Mouse (Mus musculus) hindbrain, embryonic 14.5 days (tissue): ENCODE data around the gene Cryba4. TPM values are rescaled to one million over a fixed set of nuclear protein-coding genes. Genes with fewer than 3 reads are reported as not detected.

Source experiments
- ATAC-seq: fragments of 200-750 bp; cut with Nextera tagmentation; 2 replicates; pipeline ENCODE4 v1.8.0; 2017; ENCODE audit warnings: moderate number of reproducible peaks, mild to moderate bottlenecking, moderate TSS enrichment, moderate library complexity; ENCODE audit not compliant: low FRiP score
- DNase-seq: peaks from one replicate; pipeline ENCODE4 v3.0.0-alpha.2; 2015; ENCODE audit warnings: low spot score
- H3K27ac ChIP-seq: fragments of 300-500 bp; sonication (generic); 2 replicates; pipeline ENCODE4 v1.5.1; 2014; ENCODE audit warnings: mild to moderate bottlenecking, moderate library complexity
- H3K27me3 ChIP-seq: fragments of 300-500 bp; sonication (generic); 2 replicates; pipeline ENCODE4 v1.6.1; 2014; ENCODE audit warnings: mild to moderate bottlenecking, low read length, mixed read lengths; ENCODE audit not compliant: control insufficient read depth, insufficient read depth
- H3K36me3 ChIP-seq: fragments of 300-500 bp; sonication (generic); replicated peaks from 2 replicates; pipeline ENCODE4 v1.6.1; 2014; ENCODE audit not compliant: control insufficient read depth, insufficient read depth
- H3K4me1 ChIP-seq: fragments of 300-500 bp; sonication (generic); replicated peaks from 2 replicates; pipeline ENCODE4 v1.6.1; 2014; ENCODE audit warnings: antibody characterized with exemption, low read length, mixed read lengths; ENCODE audit not compliant: control insufficient read depth, insufficient read depth
- H3K4me2 ChIP-seq: fragments of 300-500 bp; sonication (generic); replicated peaks from 2 replicates; pipeline ENCODE4 v1.6.1; 2014; ENCODE audit warnings: mild to moderate bottlenecking, moderate library complexity
- H3K4me3 ChIP-seq: fragments of 300-500 bp; sonication (generic); replicated peaks from 2 replicates; pipeline ENCODE4 v1.5.1; 2014; ENCODE audit warnings: mild to moderate bottlenecking, low read length
- H3K9ac ChIP-seq: fragments of 300-500 bp; sonication (generic); 2 replicates; pipeline ENCODE4 v1.6.1; 2014
- H3K9me3 ChIP-seq: fragments of 300-500 bp; sonication (generic); 2 replicates; pipeline ENCODE4 v1.6.1; 2016; ENCODE audit warnings: low read length; ENCODE audit not compliant: control insufficient read depth
- WGBS: fragments of 180-500 bp; shearing (Covaris S2); extraction: QIAGEN DNeasy Blood & Tissue Kit; methylation state at CpG from one replicate; pipeline ENCODE4 v1.1.7; 2014; 5-methylcytosine and 5-hydroxymethylcytosine counted together
- polyA plus RNA-seq: library from polyadenylated mRNA; unstranded; fragments of >200 nt; fragmentation: Nextera tagmentation; extraction: Ambion mirVana; gene quantifications from 2 replicates; pipeline ENCODE4 v1.2.1, GENCODE M21; 2014

Cryba4 gene
- polyA plus RNA-seq, 1 experiment from 2014 or later: 3.2 TPM

GRCm38 (mm10) chr5:112287652-112288051 is 35.3 kb upstream of the Cryba4 start:
- DNase-seq: no peak
- Histone ChIP-seq H3K27me3 (no peaks in the 10 kb centered on the region), H3K9ac (no peak overlapping the region), H3K4me1 (no peaks in the 10 kb centered on the region), H3K36me3 (no peaks in the 10 kb centered on the region), H3K9me3 (no peaks in the 10 kb centered on the region), H3K27ac (no peak overlapping the region), H3K4me3 (no peak overlapping the region), H3K4me2 (no peak overlapping the region)
- WGBS: 93% methylated on average over 2 of the region's 2 CpGs
- no peak for ATAC-seq

GRCm38 (mm10) chr5:112286984-112287641 is 34.8 kb upstream of the Cryba4 start:
- no peak overlapping the region for H3K27ac ChIP-seq
- no peaks in the 10 kb centered on the region for H3K4me1 ChIP-seq
- no peak overlapping the region for H3K4me3 ChIP-seq
- H3K9ac ChIP-seq: no peak overlapping the region
- no peak overlapping the region for H3K4me2 ChIP-seq
- DNase-seq: no peak
- 82% methylated on average over 11 of the region's 11 CpGs for WGBS
- no peak for ATAC-seq
- H3K9me3 ChIP-seq: no peaks in the 10 kb centered on the region
- no peaks in the 10 kb centered on the region for H3K36me3 ChIP-seq
- H3K27me3 ChIP-seq: no peaks in the 10 kb centered on the region

- Histone ChIP-seq H3K9ac (no peak overlapping the region), H3K27me3 (no peaks in the 10 kb centered on the region), H3K4me3 (no peak overlapping the region), H3K9me3 (no peaks in the 10 kb centered on the region), H3K36me3 (no peaks in the 10 kb centered on the region), H3K4me2 (no peak overlapping the region), H3K4me1 (no peaks in the 10 kb centered on the region), H3K27ac (no peak overlapping the region)
- no peak for DNase-seq
- ATAC-seq: no peak
- 87% methylated on average over 2 of the region's 2 CpGs for WGBS
These were observed 34.3 kb upstream of the Cryba4 start for GRCm38 (mm10) chr5:112286608-112286983.

GRCm38 (mm10) chr5:112285548-112286085 is 33.3 kb upstream of the Cryba4 start:
- ATAC-seq (no peak), DNase-seq (no peak)
- Histone ChIP-seq H3K4me2 (no peak overlapping the region), H3K9me3 (no peaks in the 10 kb centered on the region), H3K4me3 (no peak overlapping the region), H3K4me1 (no peaks in the 10 kb centered on the region), H3K27ac (no peak overlapping the region), H3K36me3 (no peaks in the 10 kb centered on the region), H3K27me3 (no peaks in the 10 kb centered on the region), H3K9ac (no peak overlapping the region)
- WGBS: 88% methylated on average over 7 of the region's 7 CpGs

- DNase-seq (no peak), ATAC-seq (no peak)
- Histone ChIP-seq H3K27ac (no peak overlapping the region), H3K4me3 (no peak overlapping the region), H3K9me3 (no peaks in the 10 kb centered on the region), H3K4me2 (no peak overlapping the region), H3K9ac (no peak overlapping the region), H3K36me3 (no peaks in the 10 kb centered on the region), H3K27me3 (no peaks in the 10 kb centered on the region), H3K4me1 (no peaks in the 10 kb centered on the region)
- 69% methylated on average over 7 of the region's 7 CpGs for WGBS
These were observed 31.9 kb upstream of the Cryba4 start for GRCm38 (mm10) chr5:112284203-112284582.

GRCm38 (mm10) chr5:112283543-112284202 is 31.4 kb upstream of the Cryba4 start:
- no peak overlapping the region for H3K27ac ChIP-seq
- ATAC-seq: no peak
- 76% methylated on average over 10 of the region's 10 CpGs for WGBS

GRCm38 (mm10) chr5:112282780-112283482 is 30.6 kb upstream of the Cryba4 start:
- Histone ChIP-seq H3K4me2 (no peak overlapping the region), H3K36me3 (no peaks in the 10 kb centered on the region), H3K9ac (no peak overlapping the region), H3K4me3 (no peak overlapping the region), H3K27me3 (no peaks in the 10 kb centered on the region), H3K9me3 (no peaks in the 10 kb centered on the region), H3K27ac (no peak overlapping the region), H3K4me1 (peaks cover 6% of the 10 kb centered on the region; the same call in 1 of the 2 replicates)
- ATAC-seq: no peak
- no peak for DNase-seq
- WGBS: 78% methylated on average over 9 of the region's 9 CpGs

More at GRCm38 (mm10) chr5:112283543-112284202, 31.4 kb upstream of the Cryba4 start:
- Histone ChIP-seq H3K4me3 (no peak overlapping the region), H3K4me2 (no peak overlapping the region), H3K4me1 (no peaks in the 10 kb centered on the region), H3K36me3 (no peaks in the 10 kb centered on the region), H3K9ac (no peak overlapping the region), H3K27me3 (no peaks in the 10 kb centered on the region), H3K9me3 (no peaks in the 10 kb centered on the region)
- DNase-seq: no peak

GRCm38 (mm10) chr5:112282123-112282779 is 29.9 kb upstream of the Cryba4 start:
- no peak overlapping the region for H3K4me3 ChIP-seq
- H3K9me3 ChIP-seq: no peaks in the 10 kb centered on the region
- no peaks in the 10 kb centered on the region for H3K27me3 ChIP-seq
- WGBS: 70% methylated on average over 6 of the region's 6 CpGs
- H3K27ac ChIP-seq: no peak overlapping the region
- ATAC-seq (no peak), DNase-seq (no peak)
- H3K9ac ChIP-seq: no peak overlapping the region
- H3K4me2 ChIP-seq: no peak overlapping the region
- H3K36me3 ChIP-seq: no peaks in the 10 kb centered on the region
- peaks cover 12% of the 10 kb centered on the region; the same call in 1 of the 2 replicates for H3K4me1 ChIP-seq

GRCm38 (mm10) chr5:112281676-112282075 is 29.4 kb upstream of the Cryba4 start:
- 91% methylated on average over 4 of the region's 4 CpGs for WGBS
- no peaks in the 10 kb centered on the region for H3K27me3 ChIP-seq
- H3K27ac ChIP-seq: no peak overlapping the region
- DNase-seq (no peak), ATAC-seq (no peak)
- no peaks in the 10 kb centered on the region for H3K9me3 ChIP-seq
- H3K4me1 ChIP-seq: peaks cover 12% of the 10 kb centered on the region; the same call in 1 of the 2 replicates
- H3K4me3 ChIP-seq: no peak overlapping the region
- H3K4me2 ChIP-seq: no peak overlapping the region
- no peaks in the 10 kb centered on the region for H3K36me3 ChIP-seq
- no peak overlapping the region for H3K9ac ChIP-seq
